Mouse (Mus musculus) midbrain, embryonic 16.5 days (tissue): ENCODE measurements around the gene Cpn1. TPM values are rescaled to one million over a fixed set of nuclear protein-coding genes. Genes with fewer than 3 reads are reported as not detected.

Experiments
- ATAC-seq: fragments of 200-750 bp; cut with Nextera tagmentation; 2 replicates; pipeline ENCODE4 v1.8.0; 2017; ENCODE audit warnings: moderate TSS enrichment
- H3K27ac ChIP-seq: fragments of 300-500 bp; sonication (generic); 2 replicates; pipeline ENCODE4 v1.5.1; 2014; ENCODE audit warnings: mild to moderate bottlenecking, low read length, mixed read lengths
- H3K27me3 ChIP-seq: fragments of 300-500 bp; sonication (generic); 2 replicates; pipeline ENCODE4 v1.6.1; 2014; ENCODE audit warnings: low read depth, low read length, mixed read lengths; ENCODE audit not compliant: control insufficient read depth, insufficient read depth
- H3K36me3 ChIP-seq: fragments of 300-500 bp; sonication (generic); 2 replicates; pipeline ENCODE4 v1.6.1; 2014; ENCODE audit warnings: mild to moderate bottlenecking, low read length, moderate library complexity, mixed read lengths; ENCODE audit not compliant: control insufficient read depth, insufficient read depth
- H3K4me1 ChIP-seq: fragments of 300-500 bp; sonication (generic); 2 replicates; pipeline ENCODE4 v1.6.1; 2014; ENCODE audit warnings: mild to moderate bottlenecking, low read length, mixed read lengths; ENCODE audit not compliant: control insufficient read depth, insufficient read depth
- H3K4me2 ChIP-seq: fragments of 300-500 bp; sonication (generic); 2 replicates; pipeline ENCODE4 v1.6.1; 2014; ENCODE audit warnings: mild to moderate bottlenecking, low read length, mixed read lengths
- H3K4me3 ChIP-seq: fragments of 300-500 bp; sonication (generic); 2 replicates; pipeline ENCODE4 v1.5.1; 2014; ENCODE audit warnings: low read depth, mild to moderate bottlenecking, low read length, moderate library complexity, mixed read lengths
- H3K9ac ChIP-seq: fragments of 300-500 bp; sonication (generic); 2 replicates; pipeline ENCODE4 v1.6.1; 2014; ENCODE audit warnings: low read depth, low read length, mixed read lengths
- H3K9me3 ChIP-seq: fragments of 300-500 bp; sonication (generic); replicated peaks from 2 replicates; pipeline ENCODE4 v1.6.1; 2014; ENCODE audit warnings: mild to moderate bottlenecking, low read length, mixed read lengths; ENCODE audit not compliant: control insufficient read depth, poor library complexity, severe bottlenecking
- WGBS: fragments of 180-500 bp; shearing (Covaris S2); extraction: QIAGEN DNeasy Blood & Tissue Kit; methylation state at CpG from one replicate; pipeline ENCODE4 v1.1.7; 2014; 5-methylcytosine and 5-hydroxymethylcytosine counted together
- polyA plus RNA-seq: library from polyadenylated mRNA; unstranded; fragments of >200 nt; fragmentation: Nextera tagmentation; extraction: Ambion mirVana; gene quantifications from 2 replicates; pipeline ENCODE4 v1.2.1, GENCODE M21; 2015

Cpn1 gene
- polyA plus RNA-seq, 1 experiment from 2014 or later, result 0.39 TPM

DNA sequence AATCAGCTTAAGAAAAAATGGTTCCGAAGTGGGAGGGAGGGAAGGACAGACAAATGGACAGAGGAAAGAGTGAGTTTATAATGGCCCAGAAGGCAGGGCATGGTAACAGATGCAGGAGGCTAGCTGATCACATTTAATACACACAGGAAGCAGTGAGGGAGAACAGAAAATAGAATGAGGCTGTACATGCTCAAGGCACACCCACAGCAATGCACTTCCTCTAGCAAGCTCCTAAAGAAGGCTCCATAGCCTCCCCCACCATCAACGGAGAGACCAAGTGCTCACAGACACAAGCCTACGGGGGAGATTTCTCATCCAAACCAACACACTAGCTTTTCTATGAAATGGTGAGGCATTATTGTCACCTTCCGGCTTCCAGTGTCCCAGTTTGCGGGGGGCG lies 12.1 kb downstream of the Cpn1 start:
- 87% methylated on average over 6 of the region's 6 CpGs for WGBS
- Histone ChIP-seq H3K9me3 (no peaks in the 10 kb centered on the region), H3K4me3 (no peak overlapping the region), H3K27me3 (no peaks in the 10 kb centered on the region), H3K4me1 (no peaks in the 10 kb centered on the region), H3K27ac (no peak overlapping the region), H3K4me2 (no peak overlapping the region), H3K9ac (no peak overlapping the region), H3K36me3 (no peaks in the 10 kb centered on the region)
- ATAC-seq, result no peak

DNA sequence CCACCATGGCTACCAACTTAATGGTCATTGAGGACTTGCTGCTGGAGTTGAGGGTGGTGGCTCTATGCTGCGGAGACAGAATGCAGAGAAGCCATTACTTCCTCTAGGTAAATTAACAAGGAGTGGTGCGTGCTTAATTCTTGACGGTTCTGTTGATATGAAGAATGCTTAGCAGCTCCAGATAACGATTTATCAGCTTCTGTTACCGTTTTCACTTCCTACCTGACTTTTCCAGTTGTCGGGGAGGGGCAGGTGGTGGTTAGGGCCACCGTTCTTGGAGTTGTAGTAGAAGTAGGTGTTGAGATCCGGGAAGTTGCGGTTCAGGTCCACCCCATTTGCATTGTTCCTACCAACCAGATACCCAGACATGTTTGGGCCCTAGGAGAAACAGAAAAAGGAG lies 12.6 kb downstream of the Cpn1 start:
- Histone ChIP-seq H3K27ac (no peak overlapping the region), H3K36me3 (no peaks in the 10 kb centered on the region), H3K4me3 (no peak overlapping the region), H3K4me2 (no peak overlapping the region), H3K27me3 (no peaks in the 10 kb centered on the region), H3K9ac (no peak overlapping the region), H3K4me1 (no peaks in the 10 kb centered on the region), H3K9me3 (no peaks in the 10 kb centered on the region)
- ATAC-seq, result no peak
- 88% methylated on average over 9 of the region's 9 CpGs for WGBS

DNA sequence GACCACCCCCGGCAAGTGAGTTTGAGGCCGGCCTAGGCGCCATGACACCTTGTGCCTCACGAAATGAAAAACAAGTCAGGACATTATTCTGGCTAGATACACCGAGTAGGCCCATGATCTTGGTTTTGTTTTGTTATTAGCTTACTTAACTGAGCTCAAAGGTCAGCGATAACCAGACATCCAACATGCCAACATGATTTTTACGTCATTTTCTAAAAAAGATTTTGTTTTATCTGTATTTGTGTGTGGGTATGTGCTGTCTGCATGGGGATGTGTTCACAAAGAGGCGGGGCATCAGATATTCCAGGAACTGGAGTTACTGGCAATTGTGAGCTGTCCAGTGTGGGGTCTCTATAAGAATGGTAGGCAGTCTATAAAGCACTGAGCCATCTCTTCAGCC lies 14.2 kb downstream of the Cpn1 start:
- Histone ChIP-seq H3K27ac (no peak overlapping the region), H3K4me1 (no peaks in the 10 kb centered on the region), H3K9me3 (no peaks in the 10 kb centered on the region), H3K27me3 (no peaks in the 10 kb centered on the region), H3K4me2 (no peak overlapping the region), H3K36me3 (no peaks in the 10 kb centered on the region), H3K9ac (no peak overlapping the region), H3K4me3 (no peak overlapping the region)
- 95% methylated on average over 8 of the region's 8 CpGs for WGBS
- no peak for ATAC-seq

DNA sequence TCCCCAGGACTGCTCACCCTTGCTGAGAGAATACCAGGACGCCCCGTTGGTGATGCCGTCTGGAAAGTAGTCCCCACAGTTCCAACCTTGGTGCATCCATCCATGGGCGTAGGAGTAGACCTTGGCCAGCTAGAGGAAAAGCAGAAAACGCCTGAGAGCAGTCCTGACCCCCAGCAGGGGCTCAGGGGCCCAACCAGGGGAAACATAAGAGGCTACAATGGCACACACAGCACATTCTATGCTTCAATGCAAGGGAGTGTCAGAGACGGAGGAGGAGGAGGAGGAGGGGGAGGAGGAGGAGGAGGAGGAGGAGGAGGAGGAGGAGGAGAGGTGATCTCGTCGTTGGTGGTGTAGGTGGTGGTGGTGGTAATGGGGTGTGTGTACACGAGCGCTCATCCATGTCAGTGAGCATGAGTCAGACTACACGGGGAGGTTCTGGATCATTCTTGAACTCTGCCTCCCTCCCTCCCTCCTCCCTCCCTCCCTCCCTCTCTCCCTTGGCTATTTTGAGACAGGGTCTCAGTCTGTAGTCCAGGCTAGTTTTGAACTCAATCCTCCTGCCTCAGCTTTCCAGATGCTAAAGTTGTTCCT lies 17.8 kb downstream of the Cpn1 start:
- H3K9ac ChIP-seq, result no peak overlapping the region
- H3K4me2 ChIP-seq, result no peak overlapping the region
- no peak for ATAC-seq
- no peaks in the 10 kb centered on the region for H3K9me3 ChIP-seq
- no peaks in the 10 kb centered on the region for H3K36me3 ChIP-seq
- 38% methylated on average over 10 of the region's 11 CpGs for WGBS
- H3K4me1 ChIP-seq, result no peaks in the 10 kb centered on the region
- H3K4me3 ChIP-seq, result no peak overlapping the region
- no peak overlapping the region for H3K27ac ChIP-seq
- H3K27me3 ChIP-seq, result no peaks in the 10 kb centered on the region; the same call in 1 of the 2 replicates

DNA sequence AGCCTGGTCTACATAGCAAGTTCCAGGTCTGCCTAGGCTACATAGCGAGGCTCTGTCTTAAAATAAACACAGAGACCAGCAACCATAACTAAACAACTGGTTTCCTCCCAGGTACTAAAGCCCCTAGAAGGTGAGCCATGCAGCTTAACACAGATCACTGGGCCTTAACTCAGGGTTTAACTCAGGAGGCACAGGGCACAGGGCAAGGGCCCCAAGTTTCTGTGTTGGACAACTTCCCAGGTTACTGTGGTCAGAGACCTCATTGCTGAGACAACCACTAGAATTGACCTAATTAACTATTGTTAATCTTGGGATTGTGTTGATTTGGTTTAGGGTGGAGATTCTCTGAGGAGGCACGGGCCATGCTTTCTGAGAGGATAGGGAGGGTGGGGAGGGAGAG lies 19.9 kb downstream of the Cpn1 start:
- WGBS, result 81% methylated on average over 2 of the region's 2 CpGs
- H3K36me3 ChIP-seq, result no peaks in the 10 kb centered on the region
- no peak overlapping the region for H3K27ac ChIP-seq
- no peaks in the 10 kb centered on the region for H3K9me3 ChIP-seq
- ATAC-seq, result no peak
- no peaks in the 10 kb centered on the region for H3K4me1 ChIP-seq
- no peak overlapping the region for H3K4me2 ChIP-seq
- no peak overlapping the region for H3K9ac ChIP-seq
- H3K4me3 ChIP-seq, result no peak overlapping the region
- no peaks in the 10 kb centered on the region; the same call in 1 of the 2 replicates for H3K27me3 ChIP-seq

DNA sequence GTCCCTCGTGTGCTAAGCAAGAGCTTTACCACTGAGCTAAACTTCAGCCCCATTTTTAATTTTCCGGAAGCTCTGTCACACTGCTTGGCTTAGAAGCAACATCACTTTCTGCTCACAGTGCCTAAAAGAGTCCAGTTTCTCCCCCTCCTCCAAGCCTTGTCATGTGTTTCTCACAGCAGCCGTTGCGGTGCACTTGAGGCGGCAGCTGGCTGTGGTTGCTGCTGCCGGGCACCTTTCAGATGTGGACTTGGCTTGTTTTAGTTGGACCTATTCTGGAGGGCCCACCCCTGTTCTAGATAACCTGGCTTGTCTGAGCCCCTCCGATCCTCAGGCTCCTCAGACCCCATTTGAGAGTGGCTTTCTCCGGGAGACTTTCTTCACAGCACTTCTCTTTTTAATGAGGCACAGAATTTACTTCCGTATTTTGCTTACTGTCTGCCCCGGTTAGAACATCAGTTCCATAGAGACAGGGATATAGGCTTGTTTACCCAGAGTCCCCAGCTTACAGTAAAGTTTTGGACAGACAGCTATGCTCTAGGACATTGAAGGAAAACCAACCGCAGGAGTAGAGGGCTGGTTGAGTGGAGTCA lies 20.8 kb downstream of the Cpn1 start:
- no peaks in the 10 kb centered on the region; the same call in 1 of the 2 replicates for H3K27me3 ChIP-seq
- no peaks in the 10 kb centered on the region for H3K9me3 ChIP-seq
- ATAC-seq, result no peak
- H3K4me1 ChIP-seq, result no peaks in the 10 kb centered on the region
- H3K27ac ChIP-seq, result no peak overlapping the region
- WGBS, result 86% methylated on average over 11 of the region's 11 CpGs
- no peak overlapping the region for H3K9ac ChIP-seq
- H3K36me3 ChIP-seq, result no peaks in the 10 kb centered on the region
- H3K4me2 ChIP-seq, result no peak overlapping the region
- no peak overlapping the region for H3K4me3 ChIP-seq

DNA sequence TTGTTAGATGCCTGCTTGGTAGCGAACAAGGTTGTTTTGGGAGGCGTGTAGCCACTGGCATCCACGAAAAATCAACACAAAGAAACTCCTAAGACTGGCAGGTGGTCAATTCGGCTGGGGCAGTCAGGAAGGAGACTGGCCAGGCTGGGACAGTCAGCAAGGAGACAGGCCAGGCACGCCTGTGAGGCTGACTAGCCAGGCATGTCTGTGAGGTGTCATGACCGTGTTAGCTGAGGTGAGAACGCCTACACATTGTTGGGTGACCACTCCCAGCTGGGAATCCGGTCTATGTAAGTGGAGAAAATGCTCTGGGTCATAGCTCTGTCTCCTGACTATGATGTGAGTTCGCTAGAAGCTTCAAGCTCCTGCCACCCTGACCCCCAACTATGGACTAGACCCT lies 23.6 kb downstream of the Cpn1 start:
- H3K27ac ChIP-seq, result no peak overlapping the region
- H3K9me3 ChIP-seq, result no peaks in the 10 kb centered on the region
- H3K36me3 ChIP-seq, result no peaks in the 10 kb centered on the region
- no peak overlapping the region for H3K4me2 ChIP-seq
- H3K4me3 ChIP-seq, result no peak overlapping the region
- 73% methylated on average over 9 of the region's 9 CpGs for WGBS
- no peak overlapping the region for H3K9ac ChIP-seq
- no peaks in the 10 kb centered on the region for H3K4me1 ChIP-seq
- no peaks in the 10 kb centered on the region; the same call in 1 of the 2 replicates for H3K27me3 ChIP-seq
- no peak for ATAC-seq

DNA sequence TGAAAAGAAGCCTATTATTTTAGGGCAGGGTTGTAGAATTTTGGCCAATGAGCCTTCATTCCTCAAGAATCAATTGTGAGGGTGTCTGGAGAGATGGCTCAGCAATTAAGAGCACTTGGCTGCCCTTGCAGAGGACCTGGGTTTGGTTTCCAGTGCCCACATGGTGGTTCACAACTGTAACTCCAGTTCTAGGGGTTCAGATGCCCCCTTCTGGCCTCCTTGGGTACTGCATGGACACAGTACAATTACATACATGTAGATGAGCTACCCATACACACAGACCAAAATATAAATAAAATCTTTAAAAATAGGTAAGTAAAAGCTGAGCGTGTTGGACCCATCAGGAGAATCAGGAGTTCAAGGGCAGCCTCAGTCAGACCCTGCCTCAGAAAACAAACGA lies 25.2 kb downstream of the Cpn1 start:
- 84% methylated on average over 2 of the region's 2 CpGs for WGBS
- no peaks in the 10 kb centered on the region for H3K4me1 ChIP-seq
- H3K9ac ChIP-seq, result no peak overlapping the region
- H3K36me3 ChIP-seq, result no peaks in the 10 kb centered on the region
- no peaks in the 10 kb centered on the region; the same call in 1 of the 2 replicates for H3K27me3 ChIP-seq
- H3K9me3 ChIP-seq, result no peaks in the 10 kb centered on the region
- ATAC-seq, result no peak
- H3K27ac ChIP-seq, result no peak overlapping the region
- H3K4me3 ChIP-seq, result no peak overlapping the region
- no peak overlapping the region for H3K4me2 ChIP-seq

DNA sequence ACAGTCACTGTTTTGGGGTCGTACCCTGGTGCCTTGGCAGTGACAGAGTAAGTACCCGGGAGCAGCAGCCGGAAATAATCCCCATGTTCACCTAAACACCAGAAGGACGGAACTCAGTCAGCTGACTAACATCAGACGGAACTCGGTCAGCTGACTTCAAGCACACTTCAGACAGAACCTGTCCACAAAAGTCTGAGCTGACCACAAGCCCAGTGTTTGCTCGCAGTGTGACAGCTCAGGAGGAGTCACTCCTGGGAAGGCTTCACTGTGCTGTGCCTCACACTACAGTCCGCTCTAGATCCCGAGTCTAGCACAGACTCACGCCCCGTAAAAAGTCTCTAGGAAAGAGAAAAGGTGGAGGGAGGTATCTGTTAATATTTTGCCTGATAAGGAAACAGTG lies 26.3 kb downstream of the Cpn1 start:
- Histone ChIP-seq H3K36me3 (no peaks in the 10 kb centered on the region), H3K27me3 (no peaks in the 10 kb centered on the region; the same call in 1 of the 2 replicates), H3K27ac (no peak overlapping the region), H3K9me3 (no peaks in the 10 kb centered on the region), H3K9ac (no peak overlapping the region), H3K4me3 (no peak overlapping the region), H3K4me1 (no peaks in the 10 kb centered on the region), H3K4me2 (no peak overlapping the region)
- WGBS, result 89% methylated on average over 11 of the region's 11 CpGs
- ATAC-seq, result no peak
